Mouse (Mus musculus) spleen, adult 18-20 months (tissue): Measurements from ENCODE around the gene Gm21818.
"Not testable (repeated sequence)": the region's sequence is repeated elsewhere in the genome, so short reads cannot be mapped to it uniquely, and the experiment has no call there.

Experiments used
- DNase-seq, 2 experiments: peaks; one replicate each; pipeline ENCODE4 v3.0.0; 2022; ENCODE audit warnings: mixed read lengths in 2 of 2

Gm21818 gene

DNA sequence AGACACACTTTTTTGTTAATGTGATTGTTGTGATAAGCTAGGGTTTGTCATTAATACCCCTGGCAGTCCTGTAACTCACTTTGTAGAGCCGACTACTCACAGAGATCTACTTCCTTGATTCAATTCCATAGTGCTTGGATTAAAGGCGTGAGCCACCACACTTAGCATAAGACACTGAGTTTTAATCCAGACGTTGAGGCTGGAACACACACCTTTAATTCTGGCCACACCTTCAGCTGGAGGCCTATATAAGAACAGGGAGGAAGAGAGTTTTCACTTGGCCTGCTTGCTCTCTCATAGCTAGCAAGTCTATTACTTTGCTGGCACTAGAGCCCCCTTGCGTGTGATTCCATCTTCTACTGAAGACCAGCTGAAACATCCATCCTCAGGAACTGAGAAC lies at the start of gene Gm21818:
TSS of gene Gm21818 (plus strand) at position 301 of the 400 bp plus-strand sequence.
- DNase-seq = not testable (repeated sequence)

DNA sequence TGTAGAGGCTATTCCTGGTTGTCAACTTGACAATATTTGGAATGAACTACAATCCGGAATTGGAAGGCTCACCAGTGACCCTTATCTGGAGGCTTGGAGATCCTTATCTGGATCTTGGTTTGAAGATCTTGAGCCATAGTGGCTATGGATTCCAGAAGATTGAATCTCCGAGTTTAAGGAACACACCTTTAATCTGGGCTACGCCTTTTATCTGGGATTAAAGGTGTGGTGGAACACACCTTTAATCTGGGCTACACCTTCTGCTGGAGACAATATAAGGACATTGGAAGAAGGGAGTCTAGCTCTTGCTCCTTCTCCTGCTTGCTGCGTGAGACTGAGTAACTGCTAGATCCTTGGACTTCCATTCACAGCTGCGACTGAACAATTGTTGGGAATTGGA lies 32.3 kb upstream of the Gm21818 start, which contains the start of gene Gm20767:
TSS of gene Gm20767 (plus strand) at position 301 of the 400 bp plus-strand sequence.
- DNase-seq = not testable (repeated sequence)

- not testable (repeated sequence) for DNase-seq
Observed at GRCm38 (mm10) chr13:120142348-120142747, 29.9 kb upstream of the Gm21818 start.

GRCm38 (mm10) chr13:120149660-120150407 lies 22.4 kb upstream of the Gm21818 start:
- not testable (repeated sequence) for DNase-seq

- DNase-seq = peak in 1 of 2 experiments; percentile 3
Observed at GRCm38 (mm10) chr13:120150589-120150988, 21.6 kb upstream of the Gm21818 start.

GRCm38 (mm10) chr13:120168301-120168700 lies 3.9 kb upstream of the Gm21818 start:
- DNase-seq = peak in 1 of 2 experiments; percentile 25

GRCm38 (mm10) chr13:120196189-120196821 lies 24.1 kb downstream of the Gm21818 start:
- not testable (repeated sequence) for DNase-seq

- DNase-seq = not testable (repeated sequence)
Observed at GRCm38 (mm10) chr13:120215847-120216246, 43.6 kb downstream of the Gm21818 start, which contains the start of gene Gm21762. Gene Gm21762, minus strand, starts transcription at chr13:120215947.

GRCm38 (mm10) chr13:120220922-120221321 lies 48.7 kb downstream of the Gm21818 start:
- DNase-seq = not testable (repeated sequence)

GRCm38 (mm10) chr13:120223012-120223659 lies 50.9 kb downstream of the Gm21818 start:
- not testable (repeated sequence) for DNase-seq
